Mouse (Mus musculus) activated CD4-positive, CD25-positive, alpha-beta regulatory T cell, adult 9 weeks (primary cell): ENCODE results near the gene Gm6268. TPM values are rescaled to one million over a fixed set of nuclear protein-coding genes. Genes with fewer than 3 reads are reported as not detected.

Experiments
- polyA plus RNA-seq: library from polyadenylated mRNA; unstranded; fragments of 100-300 nt; shearing (Covaris generic); gene quantifications from one replicate; pipeline ENCODE4 v1.2.1, GENCODE M21; 2017

Gene Gm6268
- not detected for polyA plus RNA-seq

DNA sequence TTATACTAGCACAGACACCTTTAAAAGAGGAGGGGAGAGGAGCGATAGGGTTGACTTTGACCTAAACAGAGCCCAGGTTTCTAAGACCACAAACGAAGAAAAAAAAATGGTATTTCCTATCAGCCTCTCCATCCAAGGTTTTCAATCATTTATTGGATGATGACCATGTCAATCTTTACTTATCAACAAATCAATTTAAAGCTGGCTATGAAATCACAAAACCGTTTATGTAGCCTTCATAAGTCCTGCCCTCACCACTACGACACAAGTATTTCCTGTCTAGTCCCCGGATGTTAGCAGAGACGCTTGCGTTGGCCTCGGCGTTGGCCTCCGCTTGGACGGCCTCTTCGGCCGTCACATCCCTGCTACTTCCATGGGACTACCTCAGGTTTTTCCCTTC, at the start of gene Gm6268:
TSS of gene Gm6268 (plus strand) at position 301 of the 400 bp plus-strand sequence.

Other genes starting within 250 kb of the Gm6268 start
- gene Zcchc12, start 205.4 kb upstream of the Gm6268 start, polyA plus RNA-seq, result 1.7 TPM
- not detected for gene Lonrf3, start 72.9 kb upstream of the Gm6268 start, polyA plus RNA-seq
- not detected for gene Gm14569, start 90.5 kb downstream of the Gm6268 start, polyA plus RNA-seq
- 75.8 TPM for gene Pgrmc1, start 196.9 kb downstream of the Gm6268 start, polyA plus RNA-seq
- gene Akap17b, start 244.1 kb downstream of the Gm6268 start, polyA plus RNA-seq, result 1.2 TPM